Mouse (Mus musculus): Measurements from ENCODE around the gene Krt8.

Krt8 gene

GRCm38 (mm10) chr15:101976023-101976422, 28.3 kb downstream of the Krt8 start:
- DNase-seq (ENCODE audit: low read depth, low spot score): peak; percentile 11

DNA sequence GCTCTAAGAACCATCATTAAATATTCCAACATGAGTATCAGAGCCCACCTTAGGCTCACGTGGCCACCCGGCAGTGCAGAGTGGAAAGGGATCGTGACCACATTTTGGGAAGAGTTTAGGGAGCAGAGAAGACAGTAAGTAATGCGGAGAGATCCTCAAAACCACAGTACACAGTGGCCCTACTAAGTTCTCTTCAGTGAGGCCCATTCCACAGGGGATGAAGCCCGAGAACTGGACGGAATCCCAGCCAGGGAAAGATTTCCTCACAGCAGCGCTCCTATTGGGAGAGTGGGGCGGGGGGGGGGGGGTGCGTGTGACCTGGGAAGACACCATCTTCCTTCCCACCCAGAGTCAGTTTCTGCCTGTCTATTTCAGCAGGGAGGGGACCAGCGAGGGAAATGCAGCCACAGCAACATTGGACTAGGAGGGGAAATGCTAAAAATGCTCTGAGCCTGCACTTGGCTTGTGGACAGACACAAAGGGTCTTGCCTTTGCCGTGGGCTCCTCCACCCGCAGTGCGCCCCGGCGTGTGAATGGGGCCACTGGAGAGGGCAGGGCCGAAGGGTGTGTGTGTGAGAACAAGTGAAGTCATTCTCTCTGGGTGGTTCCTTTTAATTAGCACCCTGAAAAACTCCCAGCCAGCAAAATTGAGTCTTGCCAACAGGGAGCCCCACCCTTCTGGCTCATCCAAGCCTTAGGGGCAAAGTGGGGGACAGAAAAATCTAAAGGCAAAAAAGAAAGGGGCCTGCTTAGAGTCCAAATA, 30.0 kb downstream of the Krt8 start:
- DNase-seq (ENCODE audit: low read depth, low spot score): no peak

DNA sequence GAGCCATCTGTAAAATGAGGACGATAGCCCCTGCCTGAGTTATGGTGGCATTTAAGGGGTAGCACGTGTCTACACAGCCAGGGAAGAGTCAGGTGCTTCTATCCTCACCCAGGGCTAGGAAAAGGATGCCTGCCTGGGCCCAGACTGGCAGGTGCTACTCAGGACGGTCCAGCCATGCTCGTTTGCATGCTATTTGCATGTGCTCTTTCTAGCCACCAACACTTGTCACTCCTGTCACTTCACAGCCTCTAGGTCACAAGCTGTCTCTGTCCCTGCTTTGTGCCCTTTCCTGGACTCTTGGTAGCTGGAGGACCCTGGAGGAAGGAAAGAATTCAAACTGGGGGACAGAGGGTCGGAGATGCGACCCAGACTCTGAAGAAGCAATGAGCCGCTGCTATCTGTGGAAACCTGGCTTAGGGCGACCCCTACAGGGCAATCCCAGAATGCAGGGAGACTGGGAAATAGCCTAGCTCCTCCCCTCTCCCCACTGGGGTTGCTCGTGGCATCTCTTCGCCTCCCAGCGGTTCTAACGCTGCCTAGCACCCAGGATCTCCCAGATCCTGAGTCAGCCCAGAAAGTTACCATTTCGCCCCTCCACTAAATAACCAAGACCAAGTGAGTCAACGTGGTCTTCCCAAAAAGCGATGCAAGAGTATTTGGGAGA, 30.7 kb downstream of the Krt8 start:
- peak; percentile 92 for DNase-seq (ENCODE audit: low read depth, low spot score)

GRCm38 (mm10) chr15:101970536-101970935, 33.7 kb downstream of the Krt8 start:
- peak; percentile 75 for DNase-seq (ENCODE audit: low read depth, low spot score)

- DNase-seq (ENCODE audit: low read depth, low spot score): no peak
Observed at GRCm38 (mm10) chr15:101966808-101967207, 37.5 kb downstream of the Krt8 start.

- no peak for DNase-seq (ENCODE audit: low read depth, low spot score)
Observed at GRCm38 (mm10) chr15:101958891-101959290, 45.4 kb downstream of the Krt8 start.

- DNase-seq (ENCODE audit: low read depth, low spot score): no peak
Observed at GRCm38 (mm10) chr15:101954187-101954586, 50.1 kb downstream of the Krt8 start, which contains the start of gene Krt78. Gene Krt78, minus strand, starts transcription at chr15:101954287.

- no peak for DNase-seq (ENCODE audit: low read depth, low spot score)
Observed at GRCm38 (mm10) chr15:101952733-101953474, 51.4 kb downstream of the Krt8 start.
